Mouse (Mus musculus) cerebellum, adult 2 months (tissue): ENCODE results near the gene Abhd17b.

ENCODE experiments used
- CTCF ChIP-seq: fragments of 200-500 bp; IDR thresholded peaks from 2 replicates; pipeline ENCODE4 v1.5.1; 2011; ENCODE audit warnings: low read depth, mild to moderate bottlenecking, control low read depth, low read length, moderate library complexity, borderline replicate concordance; ENCODE audit not compliant: insufficient read depth
- POLR2A ChIP-seq: fragments of 200-500 bp; IDR thresholded peaks from 2 replicates; pipeline ENCODE4 v1.6.1; 2011; ENCODE audit warnings: low read length, control low read depth, borderline replicate concordance; ENCODE audit not compliant: insufficient read depth

DNA sequence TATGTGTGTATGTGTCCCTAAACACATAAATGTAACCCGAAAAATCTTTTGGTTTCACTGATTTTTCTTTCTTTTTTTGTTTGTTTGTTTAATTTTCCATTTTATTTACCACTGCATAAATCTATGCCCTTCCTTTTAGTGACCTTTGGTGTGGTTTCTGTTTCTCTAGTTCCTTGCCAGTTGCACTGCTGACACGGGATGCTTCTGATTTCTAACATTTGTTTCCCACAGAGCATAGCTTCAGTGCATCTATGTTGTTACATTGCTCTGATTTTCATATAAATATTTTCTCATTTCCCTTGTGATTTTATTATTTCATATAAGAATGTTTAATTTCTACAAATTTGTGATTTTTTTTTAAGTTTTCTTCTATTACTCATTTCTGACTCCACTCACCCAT is 17.6 kb upstream of the Abhd17b start:
- no peak for TF ChIP-seq CTCF
- no peak for TF ChIP-seq POLR2A
